In genomic region chr5:90279418-90279817, GRCm38 (mm10) we compare ENCODE assay signal across 19 mouse cellular contexts.
"Had no signal": no experiment of that assay in that cellular context is flagged by ENCODE, and none has a peak within 500 bp of the region (broad histone marks: within the 10 kb centered on the region; RNA-seq: fewer than 3 reads in every experiment).

No protein-coding gene starts in this region.

- DNase-seq: kidney, adult 8-10 months; kidney, postnatal 10 days; kidney, postnatal 36 days; layer of hippocampus, postnatal 36 days; liver, embryonic 13.5 days; lung, adult 2 months; right cerebral cortex, postnatal 25 days; spleen, adult 18-20 months; thymus, postnatal 25 days had no signal

- H3K27me3 ChIP-seq: kidney, embryonic 15.5 days; liver, embryonic 13.5 days; megakaryocyte, embryonic 14.5 days; midbrain, embryonic 12.5 days; midbrain, embryonic 15.5 days; neural tube, embryonic 12.5 days; neural tube, embryonic 15.5 days; stomach, embryonic 15.5 days had no signal

- H3K9ac ChIP-seq: kidney, embryonic 15.5 days; liver, embryonic 13.5 days; midbrain, embryonic 12.5 days; midbrain, embryonic 15.5 days; neural tube, embryonic 12.5 days; neural tube, embryonic 15.5 days; stomach, embryonic 15.5 days had no signal

- H3K4me2 ChIP-seq: kidney, embryonic 15.5 days; liver, embryonic 13.5 days; midbrain, embryonic 12.5 days; midbrain, embryonic 15.5 days; neural tube, embryonic 12.5 days; neural tube, embryonic 15.5 days; stomach, embryonic 15.5 days had no signal

- H3K4me1 ChIP-seq: kidney, embryonic 15.5 days; midbrain, embryonic 12.5 days; midbrain, embryonic 15.5 days; neural tube, embryonic 12.5 days; neural tube, embryonic 15.5 days; stomach, embryonic 15.5 days had no signal

- ATAC-seq: intestine, postnatal 0 days; midbrain, embryonic 15.5 days had no signal

- H3K4me3 ChIP-seq: kidney, embryonic 15.5 days; left cerebral cortex, adult 2 months; liver, embryonic 13.5 days; megakaryocyte, embryonic 14.5 days; midbrain, embryonic 12.5 days; midbrain, embryonic 15.5 days; neural tube, embryonic 12.5 days; neural tube, embryonic 15.5 days; stomach, embryonic 15.5 days had no signal

- H3K27ac ChIP-seq: kidney, embryonic 15.5 days; left cerebral cortex, adult 2 months; liver, embryonic 13.5 days; macrophage; midbrain, embryonic 12.5 days; midbrain, embryonic 15.5 days; neural tube, embryonic 12.5 days; neural tube, embryonic 15.5 days; stomach, embryonic 15.5 days had no signal

- H3K9me3 ChIP-seq: kidney, embryonic 15.5 days; liver, embryonic 13.5 days; megakaryocyte, embryonic 14.5 days; midbrain, embryonic 12.5 days; midbrain, embryonic 15.5 days; neural tube, embryonic 12.5 days; neural tube, embryonic 15.5 days; stomach, embryonic 15.5 days had no signal
